Mouse (Mus musculus) cerebellum, adult 11 months (tissue): ENCODE data around the gene T2.
"Not testable (repeated sequence)": the region's sequence is repeated elsewhere in the genome, so short reads cannot be mapped to it uniquely, and the experiment has no call there.

Experiments used
- DNase-seq: peaks from one replicate; pipeline ENCODE4 v3.0.0; 2022

T2 gene

GRCm38 (mm10) chr17:8355692-8356091, at the start of gene T2:
TSS of gene T2 (plus strand) at chr17:8355992.
- DNase-seq: no peak

GRCm38 (mm10) chr17:8310838-8311614, 44.8 kb upstream of the T2 start, which contains the start of gene Sft2d1:
TSS of gene Sft2d1 (plus strand) at chr17:8311102.
- peak; percentile 96 for DNase-seq

- no peak for DNase-seq
These were observed 44.0 kb upstream of the T2 start for GRCm38 (mm10) chr17:8311751-8312150.

GRCm38 (mm10) chr17:8313976-8314375, 41.8 kb upstream of the T2 start:
- no peak for DNase-seq

GRCm38 (mm10) chr17:8316251-8316650, 39.5 kb upstream of the T2 start:
- no peak for DNase-seq

- DNase-seq: not testable (repeated sequence)
These were observed 28.9 kb upstream of the T2 start for GRCm38 (mm10) chr17:8326877-8327276.

GRCm38 (mm10) chr17:8328511-8329174, 27.1 kb upstream of the T2 start:
- DNase-seq: no peak

- no peak for DNase-seq
These were observed 25.2 kb upstream of the T2 start for GRCm38 (mm10) chr17:8330602-8331001.

GRCm38 (mm10) chr17:8337159-8337558, 18.6 kb upstream of the T2 start, which contains the start of gene Prr18:
TSS of gene Prr18 (plus strand) at chr17:8337459.
- not testable (repeated sequence) for DNase-seq

- no peak for DNase-seq
These were observed 16.0 kb upstream of the T2 start for GRCm38 (mm10) chr17:8339666-8340374.

- DNase-seq: peak; percentile 38
These were observed 15.1 kb upstream of the T2 start for GRCm38 (mm10) chr17:8340407-8341359.

- peak; percentile 20 for DNase-seq
These were observed 14.3 kb upstream of the T2 start for GRCm38 (mm10) chr17:8341360-8341963.

- DNase-seq: no peak
These were observed 13.1 kb upstream of the T2 start for GRCm38 (mm10) chr17:8342706-8343105.

- no peak for DNase-seq
These were observed 12.4 kb upstream of the T2 start for GRCm38 (mm10) chr17:8343416-8343815.

- no peak for DNase-seq
These were observed 8.0 kb upstream of the T2 start for GRCm38 (mm10) chr17:8347765-8348285.

GRCm38 (mm10) chr17:8348941-8349340, 6.9 kb upstream of the T2 start:
- no peak for DNase-seq

GRCm38 (mm10) chr17:8351088-8351487, 4.7 kb upstream of the T2 start:
- DNase-seq: no peak

GRCm38 (mm10) chr17:8357498-8357897, 1.7 kb downstream of the T2 start:
- DNase-seq: no peak

GRCm38 (mm10) chr17:8360876-8361275, 5.1 kb downstream of the T2 start:
- no peak for DNase-seq

- no peak for DNase-seq
These were observed 5.7 kb downstream of the T2 start for GRCm38 (mm10) chr17:8361281-8362103.
